Mouse (Mus musculus) heart, adult 2 months (tissue): ENCODE results near the gene Vgf.

Source experiments
- CTCF ChIP-seq: fragments of 200-600 bp; IDR thresholded peaks from 2 replicates; pipeline ENCODE4 v1.8.1; 2022; ENCODE audit warnings: antibody characterized with exemption, mild to moderate bottlenecking, moderate library complexity
- POLR2A ChIP-seq: fragments of 200-500 bp; IDR thresholded peaks from 2 replicates; pipeline ENCODE4 v1.6.1; 2011; ENCODE audit warnings: mild to moderate bottlenecking, low read depth, low read length, control low read depth; ENCODE audit not compliant: insufficient read depth

- TF ChIP-seq POLR2A = no peak
- TF ChIP-seq CTCF = no peak
These were observed 28.1 kb downstream of the Vgf start for GRCm38 (mm10) chr5:137054299-137054698.
